Mouse (Mus musculus) intestine, embryonic 16.5 days (tissue): ENCODE results near the gene Med12. TPM values are rescaled to one million over a fixed set of nuclear protein-coding genes. Genes with fewer than 3 reads are reported as not detected.
"Not testable (repeated sequence)": the region's sequence is repeated elsewhere in the genome, so short reads cannot be mapped to it uniquely, and the experiment has no call there.

Experiments used
- ATAC-seq: fragments of 200-750 bp; cut with Nextera tagmentation; 2 replicates; pipeline ENCODE4 v1.8.0; 2017; ENCODE audit warnings: moderate TSS enrichment, moderate library complexity
- H3K27ac ChIP-seq: fragments of 300-500 bp; sonication (generic); 2 replicates; pipeline ENCODE4 v1.5.1; 2014; ENCODE audit warnings: mild to moderate bottlenecking, low read length
- H3K27me3 ChIP-seq: fragments of 300-500 bp; sonication (generic); replicated peaks from 2 replicates; pipeline ENCODE4 v1.6.1; 2014; ENCODE audit warnings: low read length, control low read depth, mixed read lengths; ENCODE audit not compliant: control insufficient read depth, insufficient read depth
- H3K36me3 ChIP-seq: fragments of 300-500 bp; sonication (generic); 2 replicates; pipeline ENCODE4 v1.6.1; 2014; ENCODE audit warnings: low read length, control low read depth; ENCODE audit not compliant: control insufficient read depth, insufficient read depth
- H3K4me1 ChIP-seq: fragments of 300-500 bp; sonication (generic); 2 replicates; pipeline ENCODE4 v1.6.1; 2014; ENCODE audit warnings: low read length, control low read depth, mixed read lengths; ENCODE audit not compliant: control insufficient read depth, insufficient read depth
- H3K4me2 ChIP-seq: fragments of 300-500 bp; sonication (generic); 2 replicates; pipeline ENCODE4 v1.6.1; 2014; ENCODE audit warnings: low read depth, low read length, control low read depth
- H3K4me3 ChIP-seq: fragments of 300-500 bp; sonication (generic); 2 replicates; pipeline ENCODE4 v1.5.1; 2014; ENCODE audit warnings: mild to moderate bottlenecking, low read length
- H3K9ac ChIP-seq: fragments of 300-500 bp; sonication (generic); 2 replicates; pipeline ENCODE4 v1.6.1; 2014; ENCODE audit warnings: low read depth, low read length
- H3K9me3 ChIP-seq: fragments of 300-500 bp; sonication (generic); 2 replicates; pipeline ENCODE4 v1.6.1; 2016; ENCODE audit warnings: low read length, control low read depth; ENCODE audit not compliant: control insufficient read depth
- WGBS: fragments of 180-500 bp; shearing (Covaris S2); extraction: QIAGEN DNeasy Blood & Tissue Kit; methylation state at CpG from one replicate; pipeline ENCODE4 v1.1.7; 2014; 5-methylcytosine and 5-hydroxymethylcytosine counted together
- polyA plus RNA-seq: library from polyadenylated mRNA; unstranded; fragments of >200 nt; fragmentation: Nextera tagmentation; extraction: Ambion mirVana; gene quantifications from 2 replicates; pipeline ENCODE4 v1.2.1, GENCODE M21; 2015

The Med12 gene
- polyA plus RNA-seq, 1 experiment from 2014 or later, result 19.9 TPM

DNA sequence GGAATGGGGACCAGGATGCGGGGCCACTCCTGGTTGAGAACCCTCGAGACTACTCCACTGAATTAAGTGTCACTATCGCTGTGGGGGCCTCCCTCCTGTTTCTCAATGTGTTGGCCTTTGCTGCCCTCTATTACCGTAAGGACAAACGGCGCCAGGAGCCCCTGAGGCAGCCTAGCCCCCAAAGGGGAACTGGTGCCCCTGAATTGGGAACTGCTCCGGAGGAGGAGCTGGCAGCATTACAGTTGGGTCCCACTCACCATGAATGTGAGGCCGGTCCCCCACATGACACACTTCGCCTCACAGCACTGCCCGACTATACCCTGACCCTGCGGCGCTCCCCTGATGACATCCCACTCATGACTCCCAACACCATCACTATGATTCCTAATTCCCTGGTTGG, 45.9 kb downstream of the Med12 start:
- Histone ChIP-seq H3K9me3 (no peaks in the 10 kb centered on the region), H3K9ac (no peak overlapping the region)
- 87% methylated on average over 12 of the region's 12 CpGs for WGBS

DNA sequence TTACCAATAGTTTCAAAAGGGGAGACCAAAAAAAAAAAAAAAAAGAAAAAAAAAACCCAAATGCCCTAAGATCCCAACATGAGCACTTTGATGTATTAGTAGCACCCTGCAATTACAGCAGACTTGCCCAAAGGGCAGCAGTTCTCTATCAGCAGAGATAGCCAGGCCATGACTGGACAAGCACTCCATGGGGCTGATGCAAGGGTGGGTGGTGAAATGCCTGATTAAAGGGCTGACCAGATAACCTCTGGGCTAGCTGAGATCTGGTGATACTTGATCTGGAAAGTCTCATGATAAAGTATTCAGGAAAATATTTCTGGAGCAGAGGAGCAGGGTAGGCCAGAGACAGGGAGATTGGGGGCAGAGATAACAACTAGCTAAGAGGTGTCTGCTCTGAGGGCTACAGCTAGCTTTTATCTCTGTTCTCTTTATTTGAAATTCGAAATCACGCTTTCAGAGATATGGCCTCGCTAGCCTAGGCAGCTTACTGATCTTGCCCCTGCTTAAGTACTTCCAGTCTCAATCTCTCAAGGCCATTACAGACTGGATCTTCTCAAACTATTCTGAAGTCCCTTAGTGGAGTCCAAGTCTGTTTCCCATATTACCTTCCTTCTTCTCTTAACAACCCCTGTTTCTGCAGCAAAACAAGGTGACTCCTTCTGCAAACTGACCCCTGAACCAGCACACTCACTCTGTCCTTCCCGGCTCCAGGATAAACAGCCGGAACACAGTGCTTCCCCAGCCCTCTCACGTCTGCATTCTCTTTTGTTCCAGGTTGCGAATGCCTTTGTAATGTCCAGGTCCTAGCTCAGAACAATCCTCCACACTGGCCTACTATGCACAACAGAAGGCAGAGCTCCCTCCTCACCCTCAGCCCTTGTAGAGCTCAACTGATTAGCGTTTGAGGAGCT, 52.4 kb downstream of the Med12 start:
- no peaks in the 10 kb centered on the region for H3K9me3 ChIP-seq
- H3K27ac ChIP-seq, result no peak overlapping the region
- H3K4me3 ChIP-seq, result no peak overlapping the region
- no peak overlapping the region for H3K4me2 ChIP-seq
- H3K36me3 ChIP-seq, result no peaks in the 10 kb centered on the region
- no peak overlapping the region for H3K9ac ChIP-seq
- ATAC-seq, result no peak
- no peaks in the 10 kb centered on the region; the same call in 1 of the 2 replicates for H3K27me3 ChIP-seq
- WGBS, result 39% methylated on average over 8 of the region's 8 CpGs
- H3K4me1 ChIP-seq, result no peaks in the 10 kb centered on the region; the same call in 1 of the 2 replicates

More for the DNA sequence above, 45.9 kb downstream of the Med12 start:
- no peaks in the 10 kb centered on the region for H3K4me1 ChIP-seq
- no peak overlapping the region for H3K4me3 ChIP-seq
- H3K4me2 ChIP-seq, result no peak overlapping the region
- H3K36me3 ChIP-seq, result no peaks in the 10 kb centered on the region
- no peak overlapping the region for H3K27ac ChIP-seq
- no peak for ATAC-seq
- no peaks in the 10 kb centered on the region; the same call in 1 of the 2 replicates for H3K27me3 ChIP-seq

DNA sequence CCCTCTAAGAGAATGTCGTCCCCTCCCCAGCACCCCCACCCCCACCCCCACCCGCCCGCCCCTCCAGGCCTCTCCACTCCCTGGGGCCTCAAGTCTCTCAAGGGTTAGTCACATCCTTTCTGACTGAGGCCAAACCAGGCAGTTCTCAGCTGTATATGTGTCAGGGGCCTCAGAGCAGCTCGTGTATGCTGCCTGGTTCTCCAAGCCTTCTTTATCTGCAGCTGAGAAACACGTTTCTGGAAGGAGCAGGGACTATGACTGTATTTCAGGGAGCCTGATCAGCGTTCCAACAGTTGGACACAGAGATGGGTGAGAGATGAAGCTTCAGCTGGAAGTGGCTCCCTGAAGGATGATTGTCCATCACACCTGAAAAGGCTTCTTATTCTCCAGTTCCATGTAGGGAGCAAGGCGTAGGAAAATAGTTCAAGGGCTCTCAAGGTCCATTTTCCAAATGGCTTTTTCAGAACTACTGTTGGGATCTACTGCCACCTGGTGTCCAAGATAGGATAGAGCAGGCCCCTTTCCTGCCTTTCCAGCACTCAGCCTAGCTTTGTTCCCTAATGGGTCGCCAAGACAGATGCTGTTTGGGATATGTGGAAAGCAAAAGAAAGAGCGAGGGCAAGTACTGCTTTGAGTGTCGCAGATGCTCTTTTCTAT, 55.7 kb downstream of the Med12 start:
- Histone ChIP-seq H3K9ac (peak overlapping the region; percentile 48; the same call in 1 of the 2 replicates), H3K4me1 (no peaks in the 10 kb centered on the region; the same call in 1 of the 2 replicates), H3K4me3 (no peak overlapping the region), H3K36me3 (no peaks in the 10 kb centered on the region), H3K27ac (peak overlapping the region; percentile 45), H3K4me2 (no peak overlapping the region), H3K27me3 (no peaks in the 10 kb centered on the region), H3K9me3 (no peaks in the 10 kb centered on the region)
- 31% methylated on average over 10 of the region's 10 CpGs for WGBS
- no peak for ATAC-seq

DNA sequence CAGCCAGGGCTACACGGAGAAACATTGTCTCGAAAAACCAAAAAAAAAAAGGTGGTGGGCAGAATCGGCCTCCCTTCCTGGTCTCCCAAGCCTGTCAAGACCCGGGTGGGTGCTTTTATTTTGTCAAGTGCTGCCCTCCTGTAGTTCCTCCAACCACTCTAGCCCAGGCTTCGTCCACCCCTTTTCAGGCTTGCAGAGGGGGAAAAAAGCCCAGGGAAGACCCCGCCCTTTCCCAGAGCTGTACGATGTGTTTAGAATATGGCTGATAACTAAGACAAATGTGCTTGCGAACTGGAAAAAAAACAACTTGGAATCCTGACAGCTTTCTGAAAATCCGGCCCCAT, 58.2 kb downstream of the Med12 start:
- H3K9ac ChIP-seq, result peak overlapping the region; percentile 44; the same call in 1 of the 2 replicates
- no peaks in the 10 kb centered on the region for H3K27me3 ChIP-seq
- peak; percentile 49 for ATAC-seq
- no peaks in the 10 kb centered on the region; the same call in 1 of the 2 replicates for H3K4me1 ChIP-seq
- peak overlapping the region; percentile 48 for H3K4me2 ChIP-seq
- no peaks in the 10 kb centered on the region for H3K9me3 ChIP-seq
- H3K27ac ChIP-seq, result peak overlapping the region; percentile 88
- WGBS, result 40% methylated on average over 9 of the region's 9 CpGs
- H3K36me3 ChIP-seq, result no peaks in the 10 kb centered on the region
- H3K4me3 ChIP-seq, result peak overlapping the region; percentile 32

DNA sequence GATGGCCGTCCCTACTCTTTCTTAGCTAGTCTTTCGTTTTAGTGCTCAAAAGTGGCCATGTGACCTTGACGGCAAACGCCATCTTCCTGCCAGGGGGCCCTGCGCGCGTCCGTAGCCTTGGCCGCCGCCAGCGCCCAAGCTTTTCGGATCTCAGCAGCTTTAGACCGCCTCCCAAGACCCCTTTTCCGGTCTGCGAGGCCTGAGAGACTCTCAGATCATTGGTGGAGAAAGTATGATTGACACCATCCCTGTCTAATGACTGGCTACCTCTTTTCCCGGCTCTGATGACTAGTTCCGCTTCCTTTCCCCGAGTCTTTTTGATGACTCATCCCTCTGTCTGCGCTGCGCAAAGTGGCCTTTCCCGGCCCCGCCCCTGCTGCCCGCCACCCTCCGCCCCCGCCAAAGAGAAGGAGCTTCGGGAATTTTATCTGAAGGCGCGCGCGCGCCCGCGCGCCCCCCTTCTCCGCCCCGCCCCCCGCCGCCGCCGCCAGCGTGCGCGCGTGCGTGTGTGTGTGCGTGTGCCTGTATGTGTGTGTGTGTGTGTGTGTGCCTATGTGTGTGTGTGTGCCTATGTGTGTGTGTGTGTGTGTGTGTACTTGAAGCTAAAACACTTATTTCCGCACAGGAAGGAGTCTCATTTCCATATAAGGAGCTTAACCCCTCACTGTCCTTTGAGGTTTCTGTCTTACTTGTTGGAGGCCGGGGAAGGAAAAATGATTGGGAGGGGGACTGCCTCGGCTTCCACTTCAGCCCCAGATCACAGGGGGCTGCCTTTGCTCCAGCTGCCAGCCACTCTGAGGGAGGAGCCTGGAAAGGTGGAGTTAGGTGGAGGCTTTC, 58.8 kb downstream of the Med12 start:
- peak; percentile 97 for ATAC-seq
- WGBS, result 17% methylated on average over 40 of the region's 49 CpGs

DNA sequence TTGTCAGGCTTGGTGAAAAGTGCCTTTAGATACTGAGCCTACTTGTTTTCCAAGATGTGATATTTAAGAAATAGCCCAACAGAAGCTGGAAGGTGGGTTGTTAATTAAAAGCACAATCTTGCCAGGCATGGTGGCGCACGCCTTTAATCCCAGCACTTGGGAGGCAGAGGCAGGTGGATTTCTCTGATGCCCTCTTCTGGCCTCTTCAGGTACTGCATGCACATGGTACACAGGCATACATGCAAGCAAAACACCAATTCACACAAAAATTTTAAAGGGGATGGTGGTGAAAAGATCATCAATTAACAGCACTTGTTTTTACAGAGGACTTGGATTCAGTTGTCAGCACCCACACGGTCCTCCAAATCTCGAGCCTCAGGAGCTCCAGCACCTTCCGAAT, 60.8 kb downstream of the Med12 start:
- no peak for ATAC-seq
- Histone ChIP-seq H3K27ac (no peak overlapping the region), H3K27me3 (no peaks in the 10 kb centered on the region), H3K4me1 (no peaks in the 10 kb centered on the region), H3K4me3 (no peak overlapping the region), H3K9ac (no peak overlapping the region), H3K9me3 (no peaks in the 10 kb centered on the region), H3K4me2 (no peak overlapping the region), H3K36me3 (no peaks in the 10 kb centered on the region)
- WGBS, result 88% methylated on average over 5 of the region's 5 CpGs

More for the DNA sequence above, 58.8 kb downstream of the Med12 start:
- Histone ChIP-seq H3K9me3 (no peaks in the 10 kb centered on the region), H3K36me3 (no peaks in the 10 kb centered on the region), H3K4me1 (no peaks in the 10 kb centered on the region; the same call in 1 of the 2 replicates), H3K27me3 (no peaks in the 10 kb centered on the region), H3K27ac (peak overlapping the region; percentile 88), H3K4me2 (peak overlapping the region; percentile 50), H3K4me3 (peak overlapping the region; percentile 38), H3K9ac (peak overlapping the region; percentile 67)

DNA sequence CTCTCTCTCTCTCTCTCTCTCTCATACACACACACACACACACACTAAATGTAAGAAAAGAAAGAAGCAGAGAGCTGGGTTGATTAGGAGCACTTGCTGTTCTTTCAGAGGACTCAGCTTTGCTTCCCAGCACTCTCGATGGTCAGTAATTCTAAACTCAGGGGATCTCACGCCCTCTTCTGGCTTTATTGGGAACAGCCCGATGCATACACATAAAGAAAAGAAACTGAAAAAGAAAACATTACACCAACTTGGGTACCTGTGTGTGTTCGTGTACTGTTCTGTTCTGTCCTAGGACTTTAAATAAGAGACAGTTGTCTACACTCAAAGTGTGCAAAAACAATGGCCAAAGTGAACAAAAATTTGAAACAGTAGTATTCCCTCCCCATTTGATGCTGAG, 64.8 kb downstream of the Med12 start:
- Histone ChIP-seq H3K27ac (no peak overlapping the region), H3K4me2 (no peak overlapping the region), H3K4me1 (no peaks in the 10 kb centered on the region), H3K4me3 (no peak overlapping the region), H3K9me3 (no peaks in the 10 kb centered on the region), H3K9ac (no peak overlapping the region), H3K27me3 (no peaks in the 10 kb centered on the region), H3K36me3 (no peaks in the 10 kb centered on the region)
- no peak for ATAC-seq
- WGBS, result 50% methylated on average over 4 of the region's 4 CpGs

DNA sequence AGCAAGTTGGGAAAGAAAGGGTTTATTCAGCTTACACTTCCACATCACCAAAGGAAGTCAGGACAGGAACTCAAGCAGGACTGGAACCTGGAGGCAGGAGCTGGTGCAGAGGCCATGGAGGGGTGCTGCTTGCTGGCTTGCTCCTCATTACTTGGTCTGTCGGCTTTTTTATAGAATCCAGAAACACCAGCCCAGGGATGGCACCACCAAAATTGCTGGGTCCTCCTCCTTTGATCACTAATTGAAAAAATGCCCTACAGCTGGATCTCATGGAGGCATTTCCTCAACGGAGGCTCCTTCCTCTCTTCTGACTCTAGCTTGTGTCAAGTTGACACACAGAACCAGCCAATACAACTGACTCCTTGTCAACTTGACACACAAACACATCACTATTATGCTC, 69.0 kb downstream of the Med12 start:
- H3K9me3 ChIP-seq, H3K4me1 ChIP-seq, ATAC-seq, H3K27me3 ChIP-seq, H3K9ac ChIP-seq, H3K4me2 ChIP-seq, H3K36me3 ChIP-seq, H3K4me3 ChIP-seq, H3K27ac ChIP-seq: not testable (repeated sequence)
- WGBS, result 64% methylated on average over 2 of the region's 2 CpGs

DNA sequence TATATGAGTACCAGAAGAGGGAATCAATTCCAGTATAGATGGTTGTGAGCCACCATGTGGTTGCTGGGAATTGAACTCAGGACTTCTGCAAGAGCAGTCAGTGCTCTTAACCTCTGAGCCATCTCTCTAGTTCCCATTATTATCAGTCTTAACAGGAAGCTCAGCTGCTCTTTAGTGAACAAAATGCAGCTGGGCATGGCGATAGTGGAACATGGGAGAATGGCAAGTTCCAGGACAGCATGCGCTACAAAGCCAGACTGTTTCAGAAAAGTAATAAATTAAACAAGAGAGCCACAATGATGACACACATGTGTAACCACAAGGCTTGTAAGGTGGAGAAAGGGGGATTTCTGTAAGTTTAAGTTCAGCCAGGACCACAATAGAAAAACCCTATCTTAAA, 71.6 kb downstream of the Med12 start:
- WGBS, result 94% methylated on average over 2 of the region's 2 CpGs
- H3K36me3 ChIP-seq, result no peaks in the 10 kb centered on the region
- no peaks in the 10 kb centered on the region for H3K27me3 ChIP-seq
- H3K9me3 ChIP-seq, result no peaks in the 10 kb centered on the region
- H3K27ac ChIP-seq, result no peak overlapping the region
- ATAC-seq, result no peak
- H3K4me3 ChIP-seq, result no peak overlapping the region
- no peak overlapping the region for H3K9ac ChIP-seq
- H3K4me1 ChIP-seq, result no peaks in the 10 kb centered on the region
- H3K4me2 ChIP-seq, result no peak overlapping the region
